Mouse (Mus musculus) cerebellum, adult 2 months (tissue): Measurements from ENCODE around the gene Zfp362.

Experiments
- CTCF ChIP-seq: fragments of 200-500 bp; IDR thresholded peaks from 2 replicates; pipeline ENCODE4 v1.5.1; 2011; ENCODE audit warnings: low read depth, mild to moderate bottlenecking, control low read depth, low read length, moderate library complexity, borderline replicate concordance; ENCODE audit not compliant: insufficient read depth
- POLR2A ChIP-seq: fragments of 200-500 bp; IDR thresholded peaks from 2 replicates; pipeline ENCODE4 v1.6.1; 2011; ENCODE audit warnings: low read length, control low read depth, borderline replicate concordance; ENCODE audit not compliant: insufficient read depth

GRCm38 (mm10) chr4:128733496-128733895 is 72.3 kb downstream of the Zfp362 start:
- TF ChIP-seq CTCF (no peak), POLR2A (no peak)
